Mouse (Mus musculus) adrenal gland, adult (tissue): ENCODE results near the gene Ttll5.

Experiments used
- DNase-seq, 2 experiments: peaks; one replicate each; pipeline ENCODE4 v3.0.0; 2022 to 2023; ENCODE audit warnings: low spot score in 1 of 2; ENCODE audit not compliant: inconsistent age in 2 of 2

Gene Ttll5

DNA sequence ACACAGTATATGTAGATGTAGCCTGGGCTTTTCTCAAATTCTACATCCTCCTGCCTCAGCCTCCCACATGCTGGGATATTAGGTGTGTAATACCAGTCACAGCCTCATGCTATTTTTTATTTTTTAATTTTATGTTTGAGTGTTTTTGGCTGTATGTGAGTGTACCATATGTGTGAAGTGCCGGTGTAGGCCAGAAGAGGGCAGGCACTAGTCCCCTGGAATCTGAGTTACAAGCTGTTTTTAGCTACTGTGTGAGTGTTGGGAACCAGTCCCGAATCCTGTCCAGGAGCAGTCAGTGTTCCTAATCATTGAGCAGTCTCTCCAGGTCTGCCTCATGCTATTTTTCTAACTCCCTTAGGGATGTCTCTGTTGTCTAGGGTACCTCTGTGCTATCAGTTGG is 13.3 kb downstream of the Ttll5 start:
- DNase-seq: no peak

DNA sequence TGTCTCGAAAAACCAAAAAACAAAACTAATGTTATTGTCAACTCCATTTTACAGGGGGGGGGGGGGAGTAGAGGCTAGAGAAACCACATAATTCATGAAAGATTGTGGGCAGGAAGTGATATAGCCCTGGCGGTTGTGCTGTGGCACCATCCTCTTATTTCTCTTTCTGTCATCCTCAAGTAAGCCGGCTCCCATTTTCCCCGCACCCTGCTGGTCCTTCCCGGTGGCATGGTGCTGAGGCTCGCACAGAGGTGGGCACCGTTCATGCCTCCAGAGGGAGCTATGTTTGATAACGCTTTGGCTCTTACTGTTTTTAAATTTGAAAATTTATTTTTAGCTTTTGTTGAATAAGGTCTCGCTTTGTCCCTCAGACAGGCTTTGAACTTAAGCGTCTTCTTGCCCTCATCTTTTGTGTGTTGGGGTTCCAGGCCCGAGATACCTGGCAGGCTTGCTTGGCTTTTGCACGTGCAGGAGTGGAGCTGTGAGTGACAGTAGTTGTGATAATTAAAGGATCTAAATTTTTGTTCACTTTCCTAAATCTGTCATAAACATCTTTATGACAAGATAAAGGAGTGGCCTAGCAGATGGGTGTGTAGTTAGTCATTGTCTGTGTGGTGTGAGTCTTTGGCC is 15.0 kb downstream of the Ttll5 start:
- no peak for DNase-seq

GRCm38 (mm10) chr12:85848164-85848958 is 23.9 kb downstream of the Ttll5 start:
- peak; percentile 31 to 77 for DNase-seq

- no peak for DNase-seq
Observed at GRCm38 (mm10) chr12:85850661-85851060, 26.2 kb downstream of the Ttll5 start.

GRCm38 (mm10) chr12:85853836-85854235 is 29.4 kb downstream of the Ttll5 start:
- DNase-seq: no peak

DNA sequence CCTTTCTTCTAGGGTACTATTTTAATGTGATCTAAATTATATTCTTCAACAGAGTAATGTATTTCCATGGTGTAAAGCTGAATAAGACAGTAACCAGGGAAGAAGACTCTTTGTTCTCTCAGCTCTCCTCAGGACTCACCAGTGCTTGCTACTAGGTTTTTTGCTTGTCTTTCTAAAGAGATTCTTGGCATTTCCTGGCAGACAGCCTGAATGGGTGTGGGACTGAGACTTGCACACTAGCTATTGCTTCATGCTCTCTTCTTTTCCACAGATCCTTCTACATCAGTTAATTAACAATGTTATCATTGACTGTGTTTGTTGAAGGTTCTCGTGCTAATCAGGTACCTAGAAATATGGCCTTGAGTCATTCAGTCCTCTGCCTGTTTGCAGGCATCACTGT is 29.8 kb downstream of the Ttll5 start:
- DNase-seq: no peak

- no peak for DNase-seq
Observed at GRCm38 (mm10) chr12:85857300-85857699, 32.8 kb downstream of the Ttll5 start.

DNA sequence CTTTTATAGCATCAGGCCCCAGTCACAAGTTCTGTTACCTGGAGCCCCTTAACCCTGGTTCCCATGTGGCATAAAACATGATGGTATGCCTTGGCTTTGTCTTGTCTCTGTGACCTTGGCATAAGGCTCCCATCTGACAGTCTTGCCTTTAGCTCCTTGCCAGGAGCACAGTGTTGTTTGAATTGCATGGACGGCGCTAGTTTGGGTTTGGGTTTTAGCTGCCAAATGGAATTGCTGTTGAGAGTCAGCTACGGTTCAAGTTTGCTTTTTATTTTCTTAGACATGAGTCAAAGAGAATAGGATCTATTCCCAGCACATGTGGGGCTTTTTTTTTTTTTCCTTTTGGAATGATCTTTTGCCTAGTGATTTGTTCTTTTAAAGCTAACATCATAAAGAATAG is 34.7 kb downstream of the Ttll5 start:
- DNase-seq: peak in 1 of 2 experiments; percentile 36

GRCm38 (mm10) chr12:85859511-85860189 is 35.2 kb downstream of the Ttll5 start:
- peak in 1 of 2 experiments; percentile 52 for DNase-seq

DNA sequence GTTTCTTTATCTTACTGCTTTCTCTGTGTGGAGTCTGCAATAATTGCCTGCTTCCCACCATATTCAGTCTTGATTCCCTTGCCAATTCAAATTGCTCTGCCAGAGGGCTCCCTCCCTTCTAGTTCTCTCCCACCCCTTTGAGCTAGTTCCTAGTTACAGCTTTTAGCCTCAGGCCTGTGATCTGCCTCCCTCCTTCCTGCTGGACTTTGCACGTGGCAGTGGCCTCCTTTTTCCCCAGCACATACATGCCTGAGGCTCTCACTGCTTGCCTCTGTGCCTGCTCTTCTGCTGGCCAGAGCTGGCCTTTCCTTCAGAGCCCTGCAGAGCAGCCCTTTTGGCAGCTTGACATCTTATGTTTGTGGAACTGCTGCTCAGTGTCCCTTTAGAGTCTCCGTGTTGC is 38.1 kb downstream of the Ttll5 start:
- peak in 1 of 2 experiments; percentile 31 for DNase-seq

DNA sequence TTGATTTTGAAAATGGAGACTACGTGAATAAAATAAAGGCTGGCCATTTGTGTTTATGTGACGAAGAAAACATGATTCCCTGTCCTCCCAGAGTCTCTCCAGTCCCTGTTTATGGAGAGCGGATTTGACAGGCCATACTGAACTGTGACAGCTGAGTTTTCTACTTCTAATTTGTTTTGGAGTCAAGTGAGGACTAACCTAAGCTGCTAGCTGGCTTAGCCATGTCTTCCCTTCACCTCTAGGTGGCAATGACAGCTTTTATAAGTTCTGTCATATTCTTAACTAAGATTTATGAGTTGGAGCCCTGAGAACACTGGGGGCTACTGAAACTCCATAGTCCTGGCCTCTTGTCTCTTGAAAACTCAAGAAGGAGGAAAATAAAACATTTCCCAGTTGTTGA is 41.1 kb downstream of the Ttll5 start:
- DNase-seq: peak in 1 of 2 experiments; percentile 32

DNA sequence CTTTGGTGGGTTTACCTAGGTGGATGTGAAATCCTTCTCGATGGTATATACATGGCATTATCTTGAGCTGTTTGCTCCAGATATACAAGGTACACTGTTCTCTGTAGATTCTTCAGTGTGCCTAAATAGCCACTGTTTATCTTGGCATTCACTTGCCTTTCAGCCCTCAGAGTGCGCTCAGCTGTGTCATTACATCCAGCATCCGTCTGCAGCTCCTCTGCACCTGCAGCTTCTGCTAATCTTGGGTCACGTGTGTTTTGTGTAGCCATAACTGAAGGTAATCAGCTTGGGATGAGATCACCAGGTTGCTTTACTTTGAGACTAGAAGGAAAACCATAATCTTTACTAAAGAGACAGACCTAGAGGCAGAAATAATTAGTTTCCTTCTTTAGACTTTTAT is 42.2 kb downstream of the Ttll5 start:
- no peak for DNase-seq

GRCm38 (mm10) chr12:85867125-85867524 is 42.7 kb downstream of the Ttll5 start:
- no peak for DNase-seq

DNA sequence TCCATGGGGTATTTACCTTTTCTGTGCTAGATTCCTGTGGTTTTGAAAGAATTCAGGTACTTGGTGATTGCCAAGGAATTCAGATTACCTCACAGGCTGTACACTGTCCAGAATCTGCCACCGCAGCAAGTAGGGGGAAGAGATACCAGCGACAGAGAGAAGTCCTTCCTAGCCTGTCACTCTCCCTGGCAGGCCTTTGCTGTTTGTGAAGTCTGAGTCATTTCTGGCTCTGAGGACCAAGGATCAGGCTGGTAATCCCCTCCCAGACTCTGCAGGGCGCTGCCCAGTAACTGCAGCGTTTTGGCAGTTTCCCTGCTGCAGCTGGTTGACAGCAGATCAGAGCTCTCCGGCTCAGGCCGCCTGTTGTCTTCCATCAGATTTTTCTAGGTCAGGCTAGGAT is 45.0 kb downstream of the Ttll5 start:
- peak; percentile 70 to 79 for DNase-seq

DNA sequence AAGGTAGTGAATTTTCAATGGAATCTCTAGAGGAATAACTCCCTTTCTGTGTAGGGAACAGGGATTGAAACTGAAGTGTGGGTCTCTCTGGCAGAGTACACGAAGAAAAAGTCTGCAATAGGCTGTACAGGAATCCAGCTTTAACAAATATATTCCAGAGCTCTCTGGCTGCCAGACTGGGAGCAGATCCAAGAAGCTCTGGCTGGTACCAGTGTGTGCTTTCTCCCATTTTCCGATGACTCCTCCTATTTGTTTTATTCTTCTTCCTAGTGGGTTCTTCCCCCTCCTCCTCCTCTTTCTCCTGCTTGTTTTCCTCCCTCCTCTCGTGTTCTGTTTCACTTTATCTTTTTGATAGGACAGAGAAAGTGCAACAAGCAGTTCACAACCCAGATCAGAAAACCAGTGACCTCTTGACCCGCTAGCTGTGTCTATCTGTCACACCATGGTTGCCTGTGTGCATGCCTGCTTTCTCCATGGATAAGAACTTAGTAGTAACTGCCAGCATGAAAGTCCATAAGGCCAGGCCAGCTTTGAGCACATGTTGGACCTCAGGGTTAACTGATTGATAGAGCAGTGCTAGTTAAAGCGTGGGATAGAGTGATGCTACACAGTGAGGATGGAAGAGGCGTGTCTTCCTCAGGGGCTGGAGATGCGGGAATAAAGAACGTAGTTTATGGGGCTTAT is 55.3 kb downstream of the Ttll5 start:
- DNase-seq: no peak

- no peak for DNase-seq
Observed at GRCm38 (mm10) chr12:85885024-85885423, 60.6 kb downstream of the Ttll5 start.

DNA sequence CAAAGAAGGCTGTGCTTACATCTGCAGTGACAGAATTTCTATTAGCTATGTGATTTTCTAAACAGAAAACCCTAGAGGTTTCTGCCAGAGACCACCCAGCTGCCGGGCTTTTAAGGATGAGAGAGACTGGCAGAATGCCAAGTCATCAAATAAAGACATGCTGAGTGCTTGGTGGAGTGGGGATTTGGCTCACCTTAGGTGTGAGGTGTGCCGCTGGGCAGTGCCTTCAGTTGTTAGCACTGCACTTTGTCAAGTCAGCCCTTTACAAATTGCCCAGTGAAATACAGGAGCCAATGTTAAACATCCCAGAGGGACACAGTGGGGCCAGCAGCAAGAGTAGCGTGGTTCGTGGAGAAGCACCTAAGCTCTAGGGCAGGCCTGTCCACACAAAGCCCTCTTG is 65.6 kb downstream of the Ttll5 start:
- DNase-seq: peak in 1 of 2 experiments; percentile 22

DNA sequence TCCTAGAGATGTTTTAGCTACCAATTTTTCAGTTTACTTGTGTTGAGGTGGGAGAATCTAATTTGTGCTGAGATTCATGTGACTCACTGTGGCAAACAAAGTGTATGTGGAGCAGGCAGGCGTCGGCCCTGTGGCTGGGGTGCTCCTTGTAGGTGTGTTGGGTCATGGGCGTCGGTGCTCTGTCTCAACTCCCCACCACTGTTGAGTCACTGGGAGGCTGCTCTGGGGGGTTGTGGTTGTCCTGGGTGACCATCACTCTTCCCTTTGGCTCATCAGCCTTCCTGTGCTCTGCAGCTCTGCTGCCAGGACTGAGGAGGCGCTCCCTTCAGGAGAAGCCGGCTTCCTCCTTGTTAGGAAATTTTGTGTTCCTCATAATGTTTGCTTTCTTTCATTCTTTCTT is 79.5 kb downstream of the Ttll5 start:
- DNase-seq: no peak

GRCm38 (mm10) chr12:85905666-85906065 is 81.2 kb downstream of the Ttll5 start:
- no peak for DNase-seq

DNA sequence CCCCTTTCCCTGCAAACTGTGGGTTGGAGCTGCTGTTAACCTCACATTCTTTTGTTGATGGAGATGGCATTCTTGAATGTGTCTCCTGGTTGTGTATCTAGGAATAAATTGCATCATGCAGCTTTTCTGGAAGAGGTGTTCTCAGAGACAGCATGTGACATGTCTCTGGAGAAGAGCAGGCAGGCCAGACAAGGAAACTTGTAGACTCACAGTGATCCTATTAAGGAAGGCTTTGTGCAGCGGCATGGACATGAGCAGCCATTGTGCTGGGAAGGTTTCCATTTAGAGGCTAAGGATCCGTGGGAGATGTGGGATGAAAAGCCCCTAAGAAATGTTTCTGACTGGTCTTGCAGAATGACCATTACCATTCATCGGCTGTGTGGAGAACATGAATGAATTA is 83.4 kb downstream of the Ttll5 start:
- DNase-seq: no peak

GRCm38 (mm10) chr12:85910811-85911210 is 86.4 kb downstream of the Ttll5 start:
- no peak for DNase-seq
